Mouse (Mus musculus) testis, adult 2 months (tissue): ENCODE results near the gene Gm8127.
"Not testable (repeated sequence)": the region's sequence is repeated elsewhere in the genome, so short reads cannot be mapped to it uniquely, and the experiment has no call there.

Experiments used
- CTCF ChIP-seq: fragments of 200-500 bp; IDR thresholded peaks from 2 replicates; pipeline ENCODE4 v1.5.1; 2012; ENCODE audit warnings: low read depth, mild to moderate bottlenecking, inconsistent platforms, low read length, moderate library complexity; ENCODE audit not compliant: control insufficient read depth, insufficient read depth, insufficient replicate concordance
- POLR2A ChIP-seq: fragments of 200-500 bp; IDR thresholded peaks from 2 replicates; pipeline ENCODE4 v1.6.1; 2012; ENCODE audit warnings: low read depth, mild to moderate bottlenecking, inconsistent platforms, low read length, moderate library complexity; ENCODE audit not compliant: control insufficient read depth

DNA sequence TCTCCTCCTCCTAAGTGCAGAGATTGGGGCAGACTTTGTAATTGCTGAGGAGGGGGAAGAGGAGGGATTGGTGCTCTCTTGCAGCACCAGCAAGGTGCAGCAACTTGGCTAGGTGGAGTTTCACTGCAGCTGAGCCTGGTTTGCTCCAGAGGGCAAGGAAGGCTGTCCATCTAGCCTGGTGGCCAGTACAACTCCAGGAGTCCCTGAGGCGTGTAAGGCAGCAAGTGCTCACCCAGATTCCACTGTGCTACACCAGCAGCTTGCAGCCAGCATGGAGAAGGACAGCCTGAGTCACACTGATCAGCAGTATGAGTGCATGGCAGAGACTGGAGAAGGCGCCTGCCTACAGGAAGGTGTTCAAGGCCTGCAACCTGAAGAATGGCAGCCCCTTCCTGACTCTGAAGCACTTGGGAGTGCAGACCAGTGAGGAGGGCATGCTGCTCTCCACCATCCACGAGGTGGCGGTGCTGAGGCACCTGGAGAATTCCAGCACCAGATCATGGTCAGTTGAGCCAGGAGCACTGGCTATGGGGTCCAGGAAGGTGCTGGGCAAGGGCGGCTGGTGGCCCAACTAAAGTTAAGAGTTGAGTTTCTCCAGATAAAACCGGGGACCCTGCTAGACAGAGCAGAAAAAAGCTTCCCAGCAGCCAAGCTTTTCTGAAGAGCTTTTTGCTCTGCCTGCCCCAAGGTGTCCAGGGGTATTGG, 42.9 kb downstream of the Gm8127 start:
- TF ChIP-seq CTCF, POLR2A: not testable (repeated sequence)
